Mouse (Mus musculus): ENCODE results near the gene Clip3. TPM values are rescaled to one million over a fixed set of nuclear protein-coding genes. Genes with fewer than 3 reads are reported as not detected.
A peak's percentile ranks its signal among the peaks of the same experiment; 100 is the strongest.

The Clip3 gene
- polyA plus RNA-seq, 1 experiment from 2014 or later = 129 TPM

- H3K9ac ChIP-seq (replicated peaks; ENCODE audit: low read depth, low read length) = peak overlapping the region; percentile 26; the same call in 1 of the 2 replicates
- H3K9me3 ChIP-seq (ENCODE audit: control insufficient read depth, low read length) = no peaks in the 10 kb centered on the region
- peak overlapping the region; percentile 13 for H3K4me3 ChIP-seq (replicated peaks; ENCODE audit: low read length)
- H3K27ac ChIP-seq (ENCODE audit: low read length) = no peak overlapping the region
- peaks cover 25% of the 10 kb centered on the region for H3K36me3 ChIP-seq (ENCODE audit: control insufficient read depth, insufficient read depth)
- no peaks in the 10 kb centered on the region for H3K27me3 ChIP-seq (replicated peaks; ENCODE audit: control insufficient read depth, insufficient read depth, low read length)
- H3K4me2 ChIP-seq (ENCODE audit: low read length) = peak overlapping the region; percentile 37
- H3K4me1 ChIP-seq (replicated peaks; ENCODE audit: control insufficient read depth, insufficient read depth, low read length) = peaks cover 34% of the 10 kb centered on the region
- ATAC-seq = no peak
- 48% methylated on average over 13 of the region's 13 CpGs for WGBS
Measured at GRCm38 (mm10) chr7:30293795-30294194, 2.3 kb downstream of the Clip3 start.

- H3K4me2 ChIP-seq (ENCODE audit: low read length) = peak overlapping the region; percentile 37
- H3K4me1 ChIP-seq (replicated peaks; ENCODE audit: control insufficient read depth, insufficient read depth, low read length) = peaks cover 34% of the 10 kb centered on the region
- ATAC-seq = no peak
- no peak overlapping the region for H3K9ac ChIP-seq (replicated peaks; ENCODE audit: low read depth, low read length)
- no peaks in the 10 kb centered on the region for H3K27me3 ChIP-seq (replicated peaks; ENCODE audit: control insufficient read depth, insufficient read depth, low read length)
- H3K27ac ChIP-seq (ENCODE audit: low read length) = no peak overlapping the region
- peaks cover 30% of the 10 kb centered on the region for H3K36me3 ChIP-seq (ENCODE audit: control insufficient read depth, insufficient read depth)
- no peak overlapping the region for H3K4me3 ChIP-seq (replicated peaks; ENCODE audit: low read length)
- no peaks in the 10 kb centered on the region for H3K9me3 ChIP-seq (ENCODE audit: control insufficient read depth, low read length)
- 87% methylated on average over 5 of the region's 5 CpGs for WGBS
Measured at GRCm38 (mm10) chr7:30294296-30294695, 2.8 kb downstream of the Clip3 start.

- no peak for ATAC-seq
- 74% methylated on average over 10 of the region's 10 CpGs for WGBS
Measured at GRCm38 (mm10) chr7:30295103-30295502, 3.6 kb downstream of the Clip3 start.

GRCm38 (mm10) chr7:30296816-30297215 lies 5.3 kb downstream of the Clip3 start:
- no peak for ATAC-seq
- Histone ChIP-seq H3K27ac (ENCODE audit: low read length) (no peak overlapping the region), H3K36me3 (ENCODE audit: control insufficient read depth, insufficient read depth) (peaks cover 44% of the 10 kb centered on the region), H3K4me1 (replicated peaks; ENCODE audit: control insufficient read depth, insufficient read depth, low read length) (peaks cover 29% of the 10 kb centered on the region), H3K4me3 (replicated peaks; ENCODE audit: low read length) (no peak overlapping the region), H3K9me3 (ENCODE audit: control insufficient read depth, low read length) (no peaks in the 10 kb centered on the region), H3K9ac (replicated peaks; ENCODE audit: low read depth, low read length) (no peak overlapping the region), H3K27me3 (replicated peaks; ENCODE audit: control insufficient read depth, insufficient read depth, low read length) (no peaks in the 10 kb centered on the region), H3K4me2 (ENCODE audit: low read length) (no peak overlapping the region)
- 96% methylated on average over 15 of the region's 15 CpGs for WGBS

More at GRCm38 (mm10) chr7:30295103-30295502, 3.6 kb downstream of the Clip3 start:
- no peak overlapping the region for H3K4me3 ChIP-seq (replicated peaks; ENCODE audit: low read length)
- peaks cover 37% of the 10 kb centered on the region for H3K36me3 ChIP-seq (ENCODE audit: control insufficient read depth, insufficient read depth)
- no peak overlapping the region for H3K27ac ChIP-seq (ENCODE audit: low read length)
- H3K4me2 ChIP-seq (ENCODE audit: low read length) = no peak overlapping the region
- H3K9me3 ChIP-seq (ENCODE audit: control insufficient read depth, low read length) = no peaks in the 10 kb centered on the region
- no peak overlapping the region for H3K9ac ChIP-seq (replicated peaks; ENCODE audit: low read depth, low read length)
- peaks cover 34% of the 10 kb centered on the region for H3K4me1 ChIP-seq (replicated peaks; ENCODE audit: control insufficient read depth, insufficient read depth, low read length)
- no peaks in the 10 kb centered on the region for H3K27me3 ChIP-seq (replicated peaks; ENCODE audit: control insufficient read depth, insufficient read depth, low read length)

- WGBS = 85% methylated on average over 16 of the region's 16 CpGs
- Histone ChIP-seq H3K4me2 (ENCODE audit: low read length) (no peak overlapping the region), H3K27ac (ENCODE audit: low read length) (no peak overlapping the region)
Measured at GRCm38 (mm10) chr7:30297266-30297665, 5.7 kb downstream of the Clip3 start.

GRCm38 (mm10) chr7:30300914-30301313 lies 9.4 kb downstream of the Clip3 start:
- Histone ChIP-seq H3K9ac (replicated peaks; ENCODE audit: low read depth, low read length) (no peak overlapping the region), H3K4me2 (ENCODE audit: low read length) (no peak overlapping the region), H3K9me3 (ENCODE audit: control insufficient read depth, low read length) (no peaks in the 10 kb centered on the region), H3K4me3 (replicated peaks; ENCODE audit: low read length) (no peak overlapping the region), H3K4me1 (replicated peaks; ENCODE audit: control insufficient read depth, insufficient read depth, low read length) (no peaks in the 10 kb centered on the region), H3K27me3 (replicated peaks; ENCODE audit: control insufficient read depth, insufficient read depth, low read length) (no peaks in the 10 kb centered on the region), H3K27ac (ENCODE audit: low read length) (no peak overlapping the region), H3K36me3 (ENCODE audit: control insufficient read depth, insufficient read depth) (peaks cover 68% of the 10 kb centered on the region)
- ATAC-seq = no peak
- 56% methylated on average over 3 of the region's 3 CpGs for WGBS

More at GRCm38 (mm10) chr7:30297266-30297665, 5.7 kb downstream of the Clip3 start:
- H3K9ac ChIP-seq (replicated peaks; ENCODE audit: low read depth, low read length) = no peak overlapping the region
- H3K36me3 ChIP-seq (ENCODE audit: control insufficient read depth, insufficient read depth) = peaks cover 47% of the 10 kb centered on the region
- H3K27me3 ChIP-seq (replicated peaks; ENCODE audit: control insufficient read depth, insufficient read depth, low read length) = no peaks in the 10 kb centered on the region
- ATAC-seq = no peak
- H3K4me3 ChIP-seq (replicated peaks; ENCODE audit: low read length) = no peak overlapping the region
- peaks cover 27% of the 10 kb centered on the region for H3K4me1 ChIP-seq (replicated peaks; ENCODE audit: control insufficient read depth, insufficient read depth, low read length)
- H3K9me3 ChIP-seq (ENCODE audit: control insufficient read depth, low read length) = no peaks in the 10 kb centered on the region

GRCm38 (mm10) chr7:30306083-30306779 lies 14.7 kb downstream of the Clip3 start:
- no peak overlapping the region for H3K9ac ChIP-seq (replicated peaks; ENCODE audit: low read depth, low read length)
- ATAC-seq = no peak
- peaks cover 43% of the 10 kb centered on the region for H3K36me3 ChIP-seq (ENCODE audit: control insufficient read depth, insufficient read depth)
- H3K9me3 ChIP-seq (ENCODE audit: control insufficient read depth, low read length) = no peaks in the 10 kb centered on the region
- H3K27ac ChIP-seq (ENCODE audit: low read length) = no peak overlapping the region
- H3K4me3 ChIP-seq (replicated peaks; ENCODE audit: low read length) = no peak overlapping the region
- H3K27me3 ChIP-seq (replicated peaks; ENCODE audit: control insufficient read depth, insufficient read depth, low read length) = no peaks in the 10 kb centered on the region
- H3K4me1 ChIP-seq (replicated peaks; ENCODE audit: control insufficient read depth, insufficient read depth, low read length) = peaks cover 15% of the 10 kb centered on the region
- WGBS = 92% methylated on average over 16 of the region's 16 CpGs
- no peak overlapping the region for H3K4me2 ChIP-seq (ENCODE audit: low read length)

GRCm38 (mm10) chr7:30308076-30309005 lies 16.8 kb downstream of the Clip3 start, which contains the start of gene Alkbh6:
TSS of gene Alkbh6 (plus strand) at chr7:30308717.
- H3K4me2 ChIP-seq (ENCODE audit: low read length) = peak within 1 kb of the TSS; percentile 92
- WGBS = 5% methylated on average over 27 of the region's 27 CpGs
- no peaks in the 10 kb centered on the region for H3K27me3 ChIP-seq (replicated peaks; ENCODE audit: control insufficient read depth, insufficient read depth, low read length)
- H3K36me3 ChIP-seq (ENCODE audit: control insufficient read depth, insufficient read depth) = peaks cover 27% of the 10 kb centered on the region
- peak within 1 kb of the TSS; percentile 77 for H3K9ac ChIP-seq (replicated peaks; ENCODE audit: low read depth, low read length)
- no peaks in the 10 kb centered on the region for H3K9me3 ChIP-seq (ENCODE audit: control insufficient read depth, low read length)
- ATAC-seq = peak; percentile 100
- peak within 1 kb of the TSS; percentile 83 for H3K4me3 ChIP-seq (replicated peaks; ENCODE audit: low read length)
- peaks cover 15% of the 10 kb centered on the region for H3K4me1 ChIP-seq (replicated peaks; ENCODE audit: control insufficient read depth, insufficient read depth, low read length)
- H3K27ac ChIP-seq (ENCODE audit: low read length) = peak within 1 kb of the TSS; percentile 72

Measured in forebrain, embryonic 16.5 days (tissue).